Mouse (Mus musculus) ES-E14 (cell line): ENCODE measurements around the gene Emc3.

Source experiments
- HCFC1 ChIP-seq: IDR thresholded peaks from 2 replicates; pipeline ENCODE4 v1.6.1; 2012; ENCODE audit warnings: low read length, inconsistent platforms, borderline replicate concordance; ENCODE audit not compliant: insufficient read depth
- MAFK ChIP-seq: IDR thresholded peaks from 2 replicates; pipeline ENCODE4 v1.6.1; 2014; ENCODE audit warnings: mild to moderate bottlenecking, low read depth, low read length, inconsistent platforms; ENCODE audit not compliant: insufficient read depth
- ZC3H11A ChIP-seq: IDR thresholded peaks from 2 replicates; pipeline ENCODE4 v1.6.1; 2012; ENCODE audit warnings: low read depth, mild to moderate bottlenecking, inconsistent platforms, low read length, borderline replicate concordance

DNA sequence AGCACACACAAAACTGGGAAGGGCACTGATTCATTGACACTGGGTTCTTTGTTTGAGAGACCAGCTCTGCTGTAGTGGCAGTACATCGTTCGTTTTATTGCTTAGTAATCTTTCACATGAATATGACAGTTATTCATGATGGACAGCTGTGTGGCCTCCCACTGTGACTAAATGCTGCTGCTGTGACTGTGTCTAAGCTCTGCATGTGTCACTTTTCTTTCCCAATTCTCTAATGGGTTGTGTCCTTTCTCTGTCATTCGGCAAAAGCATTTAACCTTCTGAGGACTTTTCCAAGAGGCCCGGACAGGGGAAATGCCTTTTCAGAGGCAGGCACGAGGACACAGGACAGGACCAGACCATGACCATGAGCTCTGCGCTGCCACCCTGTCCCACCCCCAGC is 17.5 kb downstream of the Emc3 start:
- TF ChIP-seq MAFK (no peak), HCFC1 (no peak), ZC3H11A (no peak)
